Mouse (Mus musculus) kidney, adult 11 months (tissue): ENCODE measurements at regions not wholly inside any gene's neighbourhood (a gene's known extent, or its start where the extent isn't known, plus 50 kb on each side); places are given as distances from the start of the nearest gene placed in this dataset.

ENCODE experiments used
- DNase-seq: peaks from one replicate; pipeline ENCODE4 v3.0.0; 2022

DNA sequence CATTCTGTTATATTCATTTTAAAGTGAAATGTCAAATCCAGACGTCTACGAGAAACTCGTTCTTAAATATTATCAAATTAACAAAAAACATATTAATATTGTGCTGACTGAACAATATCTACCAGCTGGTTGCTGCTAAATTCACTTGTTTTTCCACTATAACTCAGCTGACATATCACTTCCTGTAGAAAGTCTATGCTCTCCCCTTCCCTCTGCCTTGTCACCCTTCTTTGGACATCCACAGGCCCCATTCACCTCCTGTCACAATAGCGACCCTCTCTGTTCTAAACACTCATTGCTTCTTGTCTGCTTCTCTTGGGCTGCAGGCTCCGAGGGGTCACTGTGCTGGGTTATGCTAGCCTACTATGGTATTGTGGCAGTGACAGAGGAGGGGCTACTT is 52.5 kb upstream of the Cplx2 start:
- DNase-seq, result no peak

DNA sequence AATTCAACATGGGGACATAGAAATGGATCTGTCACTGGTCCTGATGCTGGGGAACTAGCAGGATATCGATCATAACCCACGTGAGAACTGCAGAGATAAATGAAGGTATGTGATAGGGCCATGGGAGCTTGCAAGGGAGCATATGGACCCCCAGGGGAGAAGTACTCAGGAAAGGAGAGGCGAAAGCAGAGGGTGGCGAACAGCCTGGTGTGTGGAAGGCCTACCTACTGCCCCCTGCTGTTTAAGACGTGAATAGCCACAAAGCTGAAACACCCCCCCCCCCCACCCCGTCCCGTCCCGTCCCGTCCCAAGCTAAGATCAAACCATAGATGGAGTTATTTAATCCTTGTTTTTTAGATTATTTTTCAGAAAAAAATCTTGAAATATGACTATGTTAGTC is 50.9 kb upstream of the Cplx2 start:
- DNase-seq, result no peak

DNA sequence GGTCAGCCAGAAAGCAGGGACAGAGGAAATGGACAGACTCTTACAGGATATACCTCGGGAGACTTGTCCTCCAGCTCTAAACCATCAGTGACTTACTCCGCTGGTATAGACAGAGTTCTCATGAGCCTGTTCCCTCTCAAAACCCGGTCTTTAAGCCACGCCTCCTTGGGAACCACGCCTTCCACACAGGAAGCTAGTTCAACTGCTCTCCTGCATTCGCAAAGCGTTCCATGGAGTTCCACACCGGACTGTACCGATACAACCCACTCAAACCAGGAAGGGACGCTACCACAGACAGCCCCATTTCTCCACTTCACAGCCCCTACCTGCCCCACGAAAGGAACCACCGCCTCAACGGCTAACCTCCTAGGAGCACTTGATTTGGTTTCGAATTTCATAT is 50.1 kb upstream of the Cplx2 start:
- DNase-seq, result no peak
